In genomic region chr14:73506283-73506682, GRCm38 (mm10) we compare ENCODE assay signal across 16 mouse cellular contexts.
"Had no signal": no experiment of that assay in that cellular context is flagged by ENCODE, and none has a peak within 500 bp of the region (broad histone marks: within the 10 kb centered on the region; RNA-seq: fewer than 3 reads in every experiment).

No protein-coding gene starts in this region.

- H3K27me3 ChIP-seq: limb, embryonic 15.5 days; liver, embryonic 15.5 days; neural tube, embryonic 15.5 days had no signal

- DNase-seq: kidney, adult 11 months; kidney, adult 9 months; kidney, postnatal 25 days; layer of hippocampus, adult 9-11 months; layer of hippocampus, postnatal 36 days; lung, embryonic 14.5 days; midbrain, embryonic 14.5 days; right cerebral cortex, adult 18-20 months; right cerebral cortex, postnatal 25 days; thymus, adult 18-20 months; thymus, postnatal 14 days had no signal

- H3K27ac ChIP-seq: limb, embryonic 15.5 days; liver, embryonic 15.5 days; midbrain, embryonic 10.5 days; neural tube, embryonic 15.5 days had no signal

- H3K4me3 ChIP-seq: limb, embryonic 15.5 days; liver, embryonic 15.5 days; midbrain, embryonic 10.5 days; myocyte; neural tube, embryonic 15.5 days had no signal

- H3K36me3 ChIP-seq: limb, embryonic 15.5 days; liver, embryonic 15.5 days; midbrain, embryonic 10.5 days; neural tube, embryonic 15.5 days had no signal
